Mouse (Mus musculus): ENCODE data around the gene Rab3a.

Rab3a gene

DNA sequence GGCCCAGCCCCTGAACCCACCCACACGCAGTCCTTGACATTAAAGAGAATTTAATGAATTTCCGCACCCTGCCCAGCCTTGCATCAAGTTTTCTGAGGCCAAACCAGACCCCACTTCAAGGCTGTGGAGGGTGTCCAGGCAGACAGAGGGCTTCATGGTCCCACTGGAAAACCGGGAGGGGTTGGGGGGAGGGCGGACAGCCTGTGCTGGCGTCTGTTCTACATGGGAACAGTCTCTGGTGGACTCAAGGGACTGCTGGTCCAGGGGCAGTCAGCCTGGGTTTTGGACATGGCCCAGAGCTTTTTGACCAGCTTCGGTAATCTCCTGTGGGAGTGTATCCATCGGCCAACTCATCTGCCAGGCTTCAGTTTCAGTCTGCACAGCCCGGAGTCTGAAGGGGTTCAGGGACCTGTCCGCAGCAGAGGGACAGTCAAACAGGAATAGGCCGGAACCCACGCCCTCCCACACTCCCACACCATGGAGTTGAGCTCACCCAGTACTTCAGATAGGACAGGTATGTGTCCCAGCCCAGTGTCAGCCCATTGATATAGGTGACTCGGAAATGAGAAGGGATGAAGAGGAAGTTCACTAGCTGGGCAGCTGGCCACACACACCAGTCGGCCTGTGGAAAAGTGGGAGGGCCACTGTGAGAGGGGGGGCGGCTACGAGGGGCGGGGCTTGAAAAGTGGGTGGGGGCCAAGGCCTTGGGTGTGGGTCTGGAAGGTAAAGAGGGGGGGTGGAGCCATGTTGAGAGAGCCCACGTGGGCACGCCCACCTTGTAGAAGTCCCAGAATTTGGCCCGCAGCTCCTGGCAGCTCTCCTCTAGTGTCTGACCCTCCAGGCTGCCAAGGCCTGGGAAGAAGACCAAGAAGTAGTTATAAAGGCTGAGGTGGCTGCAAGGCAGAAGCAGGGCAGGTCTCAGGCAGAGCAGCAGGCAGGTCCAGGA, 4.4 kb downstream of the Rab3a start:
- DNase-seq (ENCODE audit: low spot score in 2 of 2) = no peak

DNA sequence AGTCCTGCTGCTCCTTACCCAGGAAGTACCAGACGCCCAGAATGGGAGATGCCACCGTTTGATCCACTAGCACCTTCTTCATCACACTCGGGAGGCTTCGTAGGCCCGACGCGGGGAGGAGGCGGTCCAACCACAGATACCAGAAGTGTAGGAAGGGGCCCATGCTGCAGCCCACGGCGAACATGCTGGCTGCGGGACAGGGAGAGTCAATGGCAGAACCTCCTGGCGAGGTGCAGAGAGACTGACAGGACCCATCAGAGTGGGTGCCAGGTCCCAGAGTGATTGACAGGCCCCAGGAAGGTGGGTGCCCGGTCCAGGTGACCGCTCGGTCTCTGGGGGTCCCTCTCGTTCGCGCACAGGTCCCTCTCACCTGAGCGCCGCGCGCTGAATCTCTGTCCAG, 5.9 kb downstream of the Rab3a start:
- DNase-seq (ENCODE audit: low spot score in 2 of 2) = no peak

DNA sequence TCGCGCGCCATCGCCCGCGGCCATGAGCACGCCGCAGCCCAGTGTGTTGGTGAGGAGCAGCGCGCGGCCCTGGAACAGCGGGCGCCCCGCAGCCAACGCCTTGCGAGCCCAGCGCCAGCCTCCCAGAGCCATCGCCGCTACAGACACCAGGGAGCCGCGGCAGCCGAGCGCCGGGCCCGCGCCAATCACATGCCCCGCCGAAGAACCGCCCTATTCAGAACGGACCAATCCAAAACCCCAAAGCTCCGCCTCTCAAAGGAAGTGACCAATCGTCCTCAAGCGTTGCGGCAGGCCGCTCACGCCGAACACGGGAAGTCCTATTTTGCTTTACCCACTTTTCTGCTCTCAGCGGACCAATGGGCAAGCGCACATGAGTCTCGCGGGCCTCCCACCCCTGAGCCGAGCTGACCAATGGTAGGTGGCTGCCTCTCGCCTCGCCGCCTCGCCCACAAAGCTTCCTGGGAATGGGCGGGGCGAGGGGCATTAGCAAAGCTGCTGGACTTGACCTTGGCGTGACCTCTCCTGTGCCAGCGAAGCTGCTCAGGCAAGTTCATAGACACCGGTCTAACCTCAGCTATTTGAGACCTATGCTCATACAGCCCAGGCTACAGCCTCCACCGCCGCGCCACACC, 6.4 kb downstream of the Rab3a start, which contains the start of gene Mpv17l2:
Gene Mpv17l2 (minus strand): TSS at position 172 of the 632 bp plus-strand sequence.
- DNase-seq (ENCODE audit: low spot score in 2 of 2) = peak; percentile 97

DNA sequence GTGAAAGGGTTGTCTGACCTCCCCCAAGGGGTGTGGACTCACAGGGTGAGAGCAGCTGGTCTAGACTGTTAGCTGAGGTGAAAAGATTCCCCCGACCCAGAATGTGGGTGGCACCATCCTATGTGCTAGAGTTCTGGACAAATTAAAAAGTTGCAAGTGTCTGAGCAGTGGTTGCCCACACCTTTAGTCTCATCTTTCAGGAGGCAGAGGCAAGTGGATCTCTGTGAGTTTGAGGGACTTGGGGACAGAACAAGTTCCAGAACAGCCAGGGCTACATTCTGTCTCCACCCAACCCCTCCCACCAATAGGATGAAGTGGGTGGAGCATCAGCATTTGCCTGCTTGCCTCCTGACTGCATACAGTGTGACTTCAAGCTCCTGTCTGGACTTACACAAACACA, 7.6 kb downstream of the Rab3a start:
- no peak for DNase-seq (ENCODE audit: low spot score in 2 of 2)

DNA sequence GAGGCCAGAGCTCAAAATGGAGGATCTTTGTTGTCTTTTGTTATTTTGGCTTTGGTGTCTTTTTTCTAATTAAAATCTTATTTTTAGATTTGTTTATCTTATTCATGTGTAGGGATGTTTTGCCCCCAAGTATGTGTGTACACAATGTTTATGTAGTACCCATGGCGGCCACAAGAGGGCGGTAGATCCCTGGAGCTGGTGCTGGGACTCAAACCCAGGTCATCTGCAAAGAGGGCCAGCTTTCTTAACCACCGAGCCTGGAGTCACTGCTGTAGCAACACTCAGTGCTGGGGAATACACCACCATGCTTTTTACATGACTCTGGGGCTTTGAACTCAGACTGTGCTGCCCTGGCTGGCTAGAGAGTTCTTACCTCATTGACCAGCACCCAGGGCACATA, 8.9 kb downstream of the Rab3a start:
- peak in 1 of 2 experiments; percentile 67 for DNase-seq (ENCODE audit: low spot score in 2 of 2)

DNA sequence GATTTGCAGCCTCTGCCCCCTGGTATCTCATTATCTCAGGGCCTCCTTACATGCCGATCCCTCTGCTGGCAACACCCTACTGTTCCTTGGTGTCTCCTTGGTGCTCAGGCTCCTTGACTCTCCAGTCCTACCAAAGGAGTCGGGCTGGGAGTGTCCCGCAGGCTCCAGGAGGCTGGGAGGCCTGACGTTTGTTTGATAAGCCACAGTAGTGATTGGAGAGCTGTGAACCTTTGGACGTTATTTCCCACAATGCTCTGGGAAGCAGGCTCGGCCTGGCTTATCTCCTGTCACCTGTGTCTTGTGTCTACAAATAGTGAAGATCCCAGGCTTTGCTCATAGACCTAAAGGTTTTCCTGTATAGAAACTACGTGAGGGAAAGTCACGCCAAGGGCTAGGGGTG, 9.5 kb downstream of the Rab3a start:
- DNase-seq (ENCODE audit: low spot score in 2 of 2) = no peak

DNA sequence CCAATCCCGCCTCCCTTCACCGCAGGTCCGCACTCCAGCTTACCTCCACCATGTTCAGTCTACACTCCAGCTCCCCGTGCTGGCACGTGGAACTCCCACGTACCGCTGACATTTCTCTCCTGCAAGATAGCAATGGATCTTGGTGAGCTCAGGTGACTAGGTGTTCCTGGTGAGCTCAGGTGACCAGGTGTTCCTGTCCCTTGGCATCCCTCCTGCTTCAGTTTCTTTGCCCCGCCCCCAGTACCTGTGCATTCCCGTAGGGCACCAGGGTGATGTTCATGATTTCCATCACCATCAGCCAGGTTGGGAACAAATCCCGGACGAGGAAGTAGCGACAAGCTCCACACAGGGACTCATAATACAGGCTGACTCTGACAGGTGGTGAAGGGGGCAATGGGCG, 10.2 kb downstream of the Rab3a start:
- no peak for DNase-seq (ENCODE audit: low spot score in 2 of 2)

DNA sequence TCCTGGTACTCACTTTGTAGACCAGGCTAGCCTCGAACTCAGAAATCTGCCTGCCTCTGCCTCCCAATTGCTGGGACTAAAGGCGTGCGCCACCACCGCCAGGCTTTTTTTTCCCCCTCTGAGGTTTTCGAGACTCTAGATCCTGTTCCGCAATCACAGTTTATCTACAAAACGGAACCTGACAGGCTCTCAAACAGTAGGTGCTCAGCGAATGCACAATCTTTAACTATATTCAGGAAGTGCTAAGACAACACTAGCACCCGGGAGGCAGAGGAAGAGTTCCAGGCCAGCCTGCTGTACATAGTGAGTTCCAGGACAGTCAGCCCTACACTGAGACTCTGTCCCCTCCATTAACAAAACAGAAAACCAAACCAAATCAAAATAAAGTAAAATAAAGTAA, 10.8 kb downstream of the Rab3a start:
- DNase-seq (ENCODE audit: low spot score in 2 of 2) = no peak

DNA sequence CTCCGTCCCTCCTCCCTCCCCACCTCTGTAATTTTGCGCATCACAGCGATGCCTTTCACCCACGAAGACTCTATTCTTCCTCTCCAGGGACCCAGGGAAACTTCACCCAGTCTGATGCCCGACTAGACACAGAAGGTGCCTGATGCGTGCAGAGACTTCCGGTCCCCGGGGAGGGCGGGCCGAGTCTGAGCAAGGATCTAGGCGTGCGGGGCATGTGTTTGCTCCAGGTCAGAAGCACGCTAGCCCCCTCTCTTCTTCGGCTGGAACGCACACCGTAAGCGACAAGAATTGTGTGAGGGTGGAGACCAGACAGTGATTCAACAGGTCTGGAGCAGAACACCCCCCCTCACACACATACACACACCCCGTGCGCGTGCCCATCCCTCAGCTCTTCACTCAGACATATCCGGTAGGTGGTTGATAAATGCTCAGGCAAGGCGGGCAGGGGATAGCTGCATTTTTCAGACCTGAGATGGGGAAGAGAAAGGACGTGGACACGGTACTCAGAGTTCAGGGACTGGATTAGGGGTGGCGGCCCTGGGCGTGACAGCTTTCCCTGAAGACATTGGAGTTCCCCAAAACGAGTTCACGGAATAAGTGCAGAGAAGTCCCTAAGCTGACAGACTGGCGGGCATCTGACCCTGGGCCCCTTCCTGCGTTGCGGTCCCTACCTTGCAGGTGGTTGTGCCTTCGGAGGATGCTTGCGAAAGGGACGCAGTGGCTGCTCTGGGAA, 11.5 kb downstream of the Rab3a start:
- DNase-seq (ENCODE audit: low spot score in 2 of 2) = no peak

DNA sequence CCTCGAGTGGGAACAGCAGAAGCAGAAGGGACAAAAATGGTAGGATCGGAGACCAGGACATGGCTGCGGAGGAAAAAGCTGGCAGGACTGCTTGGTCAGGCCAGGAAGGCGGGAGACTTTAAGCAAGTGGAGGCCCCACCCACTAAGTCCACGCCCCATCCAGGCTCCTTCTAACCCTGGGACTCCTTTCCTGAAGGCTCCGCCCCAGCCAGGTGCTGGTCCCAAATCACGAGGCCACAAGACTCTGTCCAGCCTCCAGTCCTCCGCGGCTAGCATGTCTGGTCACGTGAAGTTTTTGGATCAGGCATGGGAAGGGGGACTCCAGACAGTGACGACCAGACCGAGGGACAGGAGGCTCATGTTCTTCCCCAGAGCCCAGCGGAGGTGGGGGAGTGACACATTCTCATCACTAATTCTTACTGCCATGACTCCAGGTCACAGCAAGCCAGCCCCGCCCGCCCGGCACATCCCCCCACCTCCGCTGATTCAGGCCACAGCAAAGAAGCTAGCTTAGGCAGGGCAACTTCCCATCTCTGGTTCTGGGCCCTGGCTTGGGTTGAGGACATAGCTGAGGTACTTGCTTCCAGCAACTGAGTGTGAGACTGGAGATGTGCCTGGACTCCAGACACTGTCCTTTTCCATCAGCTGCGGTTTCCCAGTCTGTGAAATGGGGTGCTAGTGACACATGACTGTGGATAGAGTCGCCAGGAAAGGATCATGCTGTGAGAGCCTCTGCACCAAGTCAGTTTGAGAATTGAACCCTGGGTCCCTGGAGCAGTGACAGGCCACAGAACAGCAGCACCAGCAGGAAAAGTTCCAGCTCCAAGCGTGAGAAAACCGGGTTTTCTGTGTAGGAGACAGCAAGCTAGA, 12.3 kb downstream of the Rab3a start:
- DNase-seq (ENCODE audit: low spot score in 2 of 2) = no peak

DNA sequence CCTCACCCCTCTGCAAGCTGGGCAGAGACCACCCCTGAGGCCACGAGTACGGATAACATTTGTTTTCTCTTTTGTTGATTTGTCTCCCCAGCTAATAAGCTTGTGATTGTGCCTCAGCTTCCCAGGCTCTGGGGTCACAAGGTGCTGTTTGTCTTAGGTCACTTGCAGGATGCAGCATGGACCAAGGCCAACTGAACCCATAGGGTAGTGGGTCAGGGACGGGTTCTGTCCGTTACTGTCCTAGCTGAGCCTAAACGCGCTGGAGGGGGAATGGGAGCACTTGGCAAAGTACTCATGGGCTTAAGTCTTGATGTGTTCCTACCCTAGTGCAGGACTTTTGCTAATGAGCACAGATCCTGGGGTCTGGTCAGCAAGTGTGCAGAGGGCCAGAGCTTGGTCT, 13.0 kb downstream of the Rab3a start:
- no peak for DNase-seq (ENCODE audit: low spot score in 2 of 2)

DNA sequence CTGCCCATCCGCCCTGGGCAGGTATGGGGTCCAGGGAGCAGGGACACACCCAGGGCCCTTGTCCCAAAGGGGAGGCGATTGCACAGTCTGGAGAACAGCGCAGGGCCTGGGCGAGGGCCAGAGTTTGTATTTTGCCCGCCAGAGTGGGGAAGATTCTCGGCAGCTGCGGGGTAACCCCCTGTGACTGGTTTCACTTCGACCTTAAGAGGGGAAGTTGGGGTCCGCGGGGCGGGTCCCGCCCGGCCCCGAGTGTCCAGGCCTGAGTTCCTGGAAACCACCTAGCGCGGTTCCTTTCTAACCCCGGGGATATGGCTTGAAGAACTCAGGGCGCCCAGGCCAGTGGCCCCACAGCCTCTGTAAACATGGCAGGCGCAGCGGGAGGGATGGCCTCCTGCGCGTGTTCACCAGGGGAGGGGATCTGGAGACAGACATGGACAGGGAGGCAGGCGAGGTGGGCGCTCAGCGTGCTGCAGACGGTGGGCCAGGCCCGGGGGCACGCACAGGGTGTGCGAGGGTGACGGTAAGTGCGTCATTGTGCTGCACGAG, 13.8 kb downstream of the Rab3a start:
- no peak for DNase-seq (ENCODE audit: low spot score in 2 of 2)

DNA sequence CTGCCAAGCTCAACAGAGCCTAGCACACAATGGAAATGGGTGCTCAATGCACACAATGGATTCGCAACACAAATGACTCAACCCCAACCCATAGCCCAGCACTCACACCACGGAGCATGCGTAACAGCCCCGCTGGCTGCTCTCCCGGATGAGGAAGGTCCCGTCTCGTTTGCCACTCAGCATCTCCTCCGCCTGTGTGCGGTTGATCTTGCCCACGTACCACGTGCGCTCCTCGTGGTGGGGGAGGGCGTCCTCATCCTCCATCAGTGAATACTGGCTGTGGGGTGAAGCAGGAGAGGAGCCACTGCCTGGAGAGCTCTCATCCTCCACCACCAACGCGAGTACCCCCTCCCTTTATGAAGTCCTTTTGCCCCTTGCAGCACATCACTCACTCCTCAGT, 14.5 kb downstream of the Rab3a start:
- no peak for DNase-seq (ENCODE audit: low spot score in 2 of 2)

DNA sequence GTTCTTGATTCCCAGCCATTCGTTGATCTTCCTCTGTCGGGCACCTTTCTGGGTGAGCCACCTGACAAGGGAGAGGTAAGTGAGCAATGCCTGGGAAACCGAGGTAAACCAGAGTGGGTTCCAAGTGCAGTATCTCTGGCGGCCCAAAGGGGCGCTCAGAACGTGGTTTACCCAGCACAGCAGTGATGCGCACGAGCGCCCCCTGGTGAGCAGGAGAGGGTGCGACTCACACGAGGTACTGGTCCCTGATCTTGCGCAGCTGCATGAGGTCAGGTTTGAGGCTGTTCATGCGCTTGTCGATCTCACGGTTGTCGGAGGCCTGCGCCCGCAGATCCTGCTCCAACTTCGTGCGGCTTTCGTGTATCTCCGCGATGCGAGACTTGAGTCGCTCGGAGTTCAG, 14.9 kb downstream of the Rab3a start:
- peak; percentile 98 for DNase-seq (ENCODE audit: low spot score in 2 of 2)

DNA sequence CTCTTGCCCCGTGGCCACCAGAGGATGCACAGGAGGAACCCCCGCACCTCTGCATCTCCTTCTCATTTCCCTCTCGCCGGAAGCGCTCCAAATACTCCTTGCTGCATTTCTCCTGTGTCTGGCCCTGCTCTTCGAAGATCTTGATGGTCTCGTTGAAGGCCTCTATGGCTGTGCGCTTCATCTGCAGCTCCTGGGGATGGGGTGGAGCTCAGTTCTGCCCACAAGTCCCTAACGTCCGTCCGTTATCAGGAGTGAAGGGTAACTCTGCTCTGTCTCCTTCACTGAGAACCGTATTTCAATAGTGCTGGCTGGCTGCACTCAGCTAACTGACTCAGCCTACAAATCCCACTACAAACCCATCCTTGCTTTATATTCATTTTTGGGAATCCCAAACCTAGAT, 15.4 kb downstream of the Rab3a start:
- no peak for DNase-seq (ENCODE audit: low spot score in 2 of 2)

DNA sequence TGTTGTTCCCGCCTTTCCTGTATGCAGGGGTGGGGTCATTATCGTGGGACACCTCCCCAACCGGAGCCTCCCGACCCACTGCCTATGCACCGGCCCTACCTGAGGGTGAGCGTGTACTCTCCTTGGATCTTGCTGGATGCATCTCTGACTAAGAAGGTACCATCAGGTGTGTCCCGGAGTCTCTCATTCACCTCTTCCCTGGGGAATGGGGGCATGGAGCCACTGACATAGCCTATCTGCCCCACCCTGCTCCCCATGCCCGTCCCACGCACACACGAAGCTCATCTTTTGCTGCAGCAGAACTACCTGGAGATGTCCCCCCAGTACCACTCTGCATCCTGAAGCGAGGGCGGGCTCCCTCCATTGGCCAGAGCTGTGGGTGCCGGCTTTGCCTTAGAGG, 16.3 kb downstream of the Rab3a start:
- no peak for DNase-seq (ENCODE audit: low spot score in 2 of 2)

DNA sequence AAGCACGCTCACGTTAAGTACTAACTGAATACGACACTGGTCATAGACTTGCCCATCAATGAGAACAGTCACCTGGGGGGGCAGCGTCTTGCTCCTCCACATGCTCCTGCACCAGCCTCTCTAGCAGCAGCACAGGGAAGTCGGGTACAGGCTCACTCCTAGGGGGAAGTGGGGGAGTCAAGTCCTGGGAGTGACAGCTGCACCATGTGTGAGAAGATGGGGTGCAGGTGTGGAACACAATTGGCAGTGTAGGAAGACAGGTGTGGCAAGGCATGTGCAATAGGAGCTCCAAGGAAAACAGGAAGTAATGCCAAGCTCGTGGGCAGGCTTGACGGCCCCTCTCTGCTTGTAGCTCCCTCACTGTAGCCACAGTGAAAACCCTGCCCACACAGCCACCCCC, 16.7 kb downstream of the Rab3a start:
- DNase-seq (ENCODE audit: low spot score in 2 of 2) = no peak

DNA sequence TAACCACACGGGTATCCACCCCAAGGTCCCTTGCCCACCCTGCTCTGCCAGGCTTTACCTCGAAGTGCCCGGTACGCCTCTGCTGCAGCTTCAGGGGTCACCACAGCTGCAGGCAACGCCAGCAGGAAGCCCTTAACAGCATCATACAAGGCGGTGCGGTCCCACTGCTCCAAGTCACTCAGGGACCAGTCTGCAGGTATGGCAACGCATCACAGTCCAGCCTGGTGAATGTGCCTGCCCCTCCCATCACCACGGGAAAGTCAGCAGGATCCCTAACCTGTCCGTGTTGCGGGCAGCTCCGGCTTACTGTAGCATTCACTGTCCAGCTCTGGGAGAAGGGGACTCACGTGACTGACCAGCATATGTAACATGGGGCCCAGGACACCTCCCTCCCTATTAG, 17.6 kb downstream of the Rab3a start:
- DNase-seq (ENCODE audit: low spot score in 2 of 2) = no peak

DNA sequence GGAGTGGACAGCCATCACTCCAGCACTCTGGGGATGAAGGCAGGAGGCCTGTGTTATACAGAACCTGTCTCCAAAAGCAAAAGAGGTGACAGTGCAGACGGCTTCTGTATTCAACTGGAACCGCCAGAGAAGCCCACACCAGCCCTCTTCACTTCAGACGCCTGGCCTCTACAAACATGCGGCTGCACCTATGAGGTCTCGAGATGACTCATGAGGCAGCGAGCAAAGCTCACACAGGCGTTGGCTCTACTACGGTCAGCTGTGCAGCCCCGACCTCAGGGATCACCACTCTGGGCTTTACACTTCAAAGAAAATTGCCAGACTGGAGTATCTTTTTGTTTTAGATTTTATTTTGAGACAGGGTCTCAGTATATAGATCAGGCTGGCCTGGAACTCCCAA, 18.4 kb downstream of the Rab3a start:
- DNase-seq (ENCODE audit: low spot score in 2 of 2) = no peak

DNA sequence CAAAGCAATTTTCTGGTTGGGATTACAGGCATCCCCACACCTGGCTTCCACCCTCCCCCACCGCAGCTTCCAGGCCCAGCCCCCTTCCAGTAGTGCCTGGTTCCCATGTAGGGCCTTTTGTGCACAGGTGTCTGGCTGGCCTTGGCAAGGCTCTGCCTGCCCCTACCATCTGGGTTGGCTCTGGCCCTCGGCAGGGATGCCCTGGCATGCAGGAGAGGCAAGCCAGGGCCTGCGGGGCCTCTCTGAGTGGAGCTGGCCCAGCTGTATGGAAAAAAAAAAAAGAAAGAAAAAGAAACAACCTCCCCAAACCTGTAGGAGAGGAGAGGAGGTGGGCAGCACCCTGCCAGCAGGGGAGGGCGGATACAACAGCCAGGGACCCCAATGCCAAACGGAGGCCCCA, 18.9 kb downstream of the Rab3a start:
- no peak for DNase-seq (ENCODE audit: low spot score in 2 of 2)

DNA sequence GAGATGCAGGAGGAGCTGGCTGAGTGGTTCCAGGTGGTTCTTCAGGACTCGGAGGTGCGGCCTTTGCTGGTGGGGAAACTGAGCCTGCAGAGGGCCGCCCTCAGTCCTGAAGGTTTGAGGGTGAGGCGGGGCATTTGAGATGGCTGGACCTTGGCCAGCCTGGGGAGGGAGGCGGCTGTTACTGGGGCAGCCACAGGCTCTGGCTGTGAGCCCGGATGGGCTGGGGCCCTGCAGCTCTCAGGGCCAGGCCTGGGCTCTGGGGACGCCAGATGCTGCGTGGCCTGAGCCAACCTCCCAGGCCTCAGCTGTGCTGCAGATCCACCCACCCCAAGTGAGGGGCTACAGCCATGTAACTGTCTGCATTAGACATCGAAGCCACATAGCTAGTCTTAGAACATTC, 19.4 kb downstream of the Rab3a start:
- DNase-seq (ENCODE audit: low spot score in 2 of 2) = no peak
